Mouse (Mus musculus) left cerebral cortex, adult 8-10 months (tissue): ENCODE results near the gene Enpep. TPM values are rescaled to one million over a fixed set of nuclear protein-coding genes. Genes with fewer than 3 reads are reported as not detected.

ENCODE experiments used
- DNase-seq, 2 experiments: peaks; one replicate each; pipeline ENCODE4 v3.0.0; 2022; ENCODE audit warnings: low spot score in 2 of 2
- total RNA-seq, 4 experiments: library from RNA; stranded (reverse); gene quantifications; 2 replicates each; pipeline ENCODE4 v1.2.4; 2022

The Enpep gene
- total RNA-seq, 4 experiments from 2014 or later: 1.3 to 2.0 (median 1.6) TPM

GRCm38 (mm10) chr3:129238664-129239258, 93.8 kb downstream of the Enpep start:
- peak in 1 of 2 experiments; percentile 32 for DNase-seq

GRCm38 (mm10) chr3:129238010-129238409, 94.5 kb downstream of the Enpep start:
- DNase-seq: no peak

- DNase-seq: no peak
These were observed 105.2 kb downstream of the Enpep start for GRCm38 (mm10) chr3:129227331-129227730.

- DNase-seq: no peak
These were observed 105.8 kb downstream of the Enpep start for GRCm38 (mm10) chr3:129226681-129227080.

- DNase-seq: no peak
These were observed 106.8 kb downstream of the Enpep start for GRCm38 (mm10) chr3:129225577-129226289.

- no peak for DNase-seq
These were observed 107.5 kb downstream of the Enpep start for GRCm38 (mm10) chr3:129224806-129225576.

- no peak for DNase-seq
These were observed 108.3 kb downstream of the Enpep start for GRCm38 (mm10) chr3:129223964-129224805.

GRCm38 (mm10) chr3:129223401-129223800, 109.1 kb downstream of the Enpep start:
- no peak for DNase-seq

- DNase-seq: no peak
These were observed 109.9 kb downstream of the Enpep start for GRCm38 (mm10) chr3:129222448-129223290.

- no peak for DNase-seq
These were observed 110.9 kb downstream of the Enpep start for GRCm38 (mm10) chr3:129221380-129222260.

GRCm38 (mm10) chr3:129220681-129221379, 111.7 kb downstream of the Enpep start:
- DNase-seq: no peak

- no peak for DNase-seq
These were observed 112.3 kb downstream of the Enpep start for GRCm38 (mm10) chr3:129220086-129220670.

Other genes starting within 250 kb of the Enpep start
- gene Pitx2, start 132.8 kb downstream of the Enpep start, total RNA-seq: not detected
- gene Elovl6, start 199.6 kb upstream of the Enpep start, total RNA-seq: 10 to 100 TPM; 23.5 to 30.4 (median 25.6) TPM